Mouse (Mus musculus) bone marrow, adult 2 months (tissue): ENCODE results near the gene Ebf4.

ENCODE experiments used
- CTCF ChIP-seq: fragments of 200-500 bp; IDR thresholded peaks from 2 replicates; pipeline ENCODE4 v1.5.1; 2011; ENCODE audit warnings: low read length, control low read depth; ENCODE audit not compliant: control insufficient read depth, insufficient read depth
- POLR2A ChIP-seq: fragments of 200-500 bp; IDR thresholded peaks from 2 replicates; pipeline ENCODE4 v1.6.1; 2011; ENCODE audit warnings: low read depth, mild to moderate bottlenecking, control low read depth, low read length, borderline replicate concordance; ENCODE audit not compliant: control insufficient read depth

DNA sequence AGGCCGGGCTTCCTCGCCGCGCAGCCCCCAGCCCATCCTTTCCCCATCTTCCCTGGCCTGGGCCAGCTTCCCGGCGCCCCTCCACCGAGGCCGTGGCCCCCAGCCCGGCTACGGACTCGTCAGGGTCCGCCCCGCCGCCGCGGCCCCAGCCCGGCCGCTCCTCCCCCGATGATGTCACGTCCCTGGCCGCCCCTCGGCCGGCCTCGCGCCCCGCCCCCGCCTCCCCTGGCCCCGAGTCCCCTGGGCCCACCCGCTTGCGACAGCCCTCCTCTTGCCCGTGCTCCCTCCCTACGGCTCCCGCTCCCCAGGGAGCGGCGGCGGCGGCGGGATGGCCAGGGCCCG is at the start of gene Ebf4:
- TF ChIP-seq POLR2A (no peak), CTCF (no peak)
